In genomic region chr5:131956090-131956489, GRCm38 (mm10) we compare ENCODE assay signal across 21 mouse cellular contexts.
DNase-seq lines count a peak whose midpoint lies in the region; ATAC-seq lines count a peak whose summit lies in the region.
"Had no signal": no experiment of that assay in that cellular context is flagged by ENCODE, and none has a peak within 500 bp of the region (broad histone marks: within the 10 kb centered on the region; RNA-seq: fewer than 3 reads in every experiment).

No protein-coding gene starts in this region.

- H3K4me2 ChIP-seq in midbrain, embryonic 11.5 days = no peak overlapping the region
- 0 out of 2 replicates have a peak overlapping the region, but pooled peaks have one; percentile 14 for H3K4me2 ChIP-seq in liver, embryonic 13.5 days
- H3K4me2 ChIP-seq: stomach, embryonic 15.5 days had no signal

- no peak overlapping the region for H3K27ac ChIP-seq in midbrain, embryonic 11.5 days (ENCODE audit: low read depth, low read length)
- H3K27ac ChIP-seq in midbrain, embryonic 10.5 days (replicated peaks) = no peak overlapping the region
- H3K27ac ChIP-seq in liver, embryonic 13.5 days = no peak overlapping the region
- H3K27ac ChIP-seq: heart, adult 2 months; hindbrain, embryonic 10.5 days; stomach, embryonic 15.5 days had no signal

- H3K4me1 ChIP-seq in midbrain, embryonic 11.5 days (ENCODE audit: control insufficient read depth, insufficient read depth, low read length) = no peaks in the 10 kb centered on the region
- 0 out of 2 replicates have a peak, but pooled peaks cover 3% of the 10 kb centered on the region for H3K4me1 ChIP-seq in midbrain, embryonic 10.5 days
- peaks cover 11% of the 10 kb centered on the region for H3K4me1 ChIP-seq in liver, embryonic 13.5 days (replicated peaks)
- H3K4me1 ChIP-seq: stomach, embryonic 15.5 days had no signal

- ATAC-seq in midbrain, embryonic 11.5 days (ENCODE audit: low FRiP score) = no peak
- peak; percentile 48 for ATAC-seq in liver, embryonic 13.5 days (ENCODE audit: low read depth)
- ATAC-seq: CD4-positive, CD25-positive, alpha-beta regulatory T cell, adult 4 months had no signal

- no peaks in the 10 kb centered on the region for H3K27me3 ChIP-seq in midbrain, embryonic 11.5 days (ENCODE audit: control insufficient read depth, insufficient read depth, low read length)
- H3K27me3 ChIP-seq in midbrain, embryonic 10.5 days (ENCODE audit: low read depth, poor library complexity, severe bottlenecking) = no peaks in the 10 kb centered on the region
- H3K27me3 ChIP-seq in liver, embryonic 13.5 days = no peaks in the 10 kb centered on the region
- H3K27me3 ChIP-seq: stomach, embryonic 15.5 days had no signal

- no peaks in the 10 kb centered on the region for H3K36me3 ChIP-seq in midbrain, embryonic 11.5 days (ENCODE audit: control insufficient read depth, insufficient read depth, low read length)
- H3K36me3 ChIP-seq in midbrain, embryonic 10.5 days = no peaks in the 10 kb centered on the region
- H3K36me3 ChIP-seq in liver, embryonic 13.5 days = no peaks in the 10 kb centered on the region
- H3K36me3 ChIP-seq: G1E; hindbrain, embryonic 10.5 days; stomach, embryonic 15.5 days had no signal

- no peaks in the 10 kb centered on the region; the same call in 1 of the 2 replicates for H3K9me3 ChIP-seq in midbrain, embryonic 11.5 days (ENCODE audit: control insufficient read depth, low read length)
- H3K9me3 ChIP-seq in midbrain, embryonic 10.5 days (replicated peaks) = no peaks in the 10 kb centered on the region; the same call in 1 of the 2 replicates
- no peaks in the 10 kb centered on the region for H3K9me3 ChIP-seq in liver, embryonic 13.5 days (replicated peaks)
- H3K9me3 ChIP-seq: hindbrain, embryonic 10.5 days; stomach, embryonic 15.5 days had no signal

- no peak overlapping the region for H3K9ac ChIP-seq in midbrain, embryonic 11.5 days (ENCODE audit: low read length)
- H3K9ac ChIP-seq in liver, embryonic 13.5 days = no peak overlapping the region
- H3K9ac ChIP-seq: stomach, embryonic 15.5 days had no signal

- no peak overlapping the region for H3K4me3 ChIP-seq in midbrain, embryonic 11.5 days (ENCODE audit: low read depth, low read length)
- H3K4me3 ChIP-seq in midbrain, embryonic 10.5 days = no peak overlapping the region
- H3K4me3 ChIP-seq in liver, embryonic 13.5 days (replicated peaks) = no peak overlapping the region
- H3K4me3 ChIP-seq: heart, adult 2 months; hindbrain, embryonic 10.5 days; myocyte; stomach, embryonic 15.5 days had no signal

- peak; percentile 42 for DNase-seq in embryo, embryonic 10 days (ENCODE audit: low spot score)
- no peak for DNase-seq in embryo, embryonic 11 days
- DNase-seq in midbrain, embryonic 11.5 days (ENCODE audit: low spot score, missing footprints) = peak; percentile 77
- DNase-seq in midbrain, embryonic 10.5 days (ENCODE audit: low spot score) = no peak
- DNase-seq in liver, embryonic 13.5 days = peak; percentile 2
- DNase-seq in natural killer cell, adult 2 months (ENCODE audit: low spot score in 2 of 2) = no peak
- DNase-seq in thymus, adult 18-20 months = no peak
- no peak for DNase-seq in gastrocnemius, adult 18-20 months (ENCODE audit: low spot score)
- DNase-seq: gastrocnemius, postnatal 14 days; heart, adult 2 months; kidney, adult 2 months; kidney, postnatal 14 days; lung, postnatal 10 days; midbrain, embryonic 14.5 days; spleen, adult 18-20 months; thymus, postnatal 14 days had no signal

- 68% methylated on average over 7 of the region's 7 CpGs for WGBS in midbrain, embryonic 11.5 days
- WGBS in midbrain, embryonic 10.5 days = 69% methylated on average over 7 of the region's 7 CpGs
- 14% methylated on average over 7 of the region's 7 CpGs for WGBS in liver, embryonic 13.5 days (ENCODE audit: insufficient replicate concordance)

Comparison
In these comparisons a context has a peak if more than half of its experiments do, and no peak if none do; other contexts are left out.
1. DNase-seq: peak in embryo, embryonic 10 days (single experiment), midbrain, embryonic 11.5 days (single experiment) and liver, embryonic 13.5 days (single experiment); none in embryo, embryonic 11 days (single experiment), midbrain, embryonic 10.5 days (single experiment), natural killer cell, adult 2 months (0 of 2), thymus, adult 18-20 months (0 of 2) and gastrocnemius, adult 18-20 months (single experiment).